Mouse (Mus musculus) intestine, embryonic 15.5 days (tissue): ENCODE results near the gene Gm20388. TPM values are rescaled to one million over a fixed set of nuclear protein-coding genes. Genes with fewer than 3 reads are reported as not detected.
A peak's percentile ranks its signal among the peaks of the same experiment; 100 is the strongest.

ENCODE experiments used
- ATAC-seq: fragments of 200-750 bp; cut with Nextera tagmentation; 2 replicates; pipeline ENCODE4 v1.8.0; 2017; ENCODE audit warnings: moderate TSS enrichment, moderate library complexity
- H3K27ac ChIP-seq: fragments of 300-500 bp; sonication (generic); 2 replicates; pipeline ENCODE4 v1.5.1; 2015; ENCODE audit warnings: mild to moderate bottlenecking, inconsistent platforms
- H3K27me3 ChIP-seq: fragments of 300-500 bp; sonication (generic); replicated peaks from 2 replicates; pipeline ENCODE4 v1.6.1; 2015; ENCODE audit warnings: inconsistent platforms
- H3K36me3 ChIP-seq: fragments of 300-500 bp; sonication (generic); 2 replicates; pipeline ENCODE4 v1.6.1; 2015; ENCODE audit warnings: inconsistent platforms
- H3K4me1 ChIP-seq: fragments of 300-500 bp; sonication (generic); replicated peaks from 2 replicates; pipeline ENCODE4 v1.6.1; 2015; ENCODE audit warnings: inconsistent platforms
- H3K4me2 ChIP-seq: fragments of 300-500 bp; sonication (generic); replicated peaks from 2 replicates; pipeline ENCODE4 v1.6.1; 2015; ENCODE audit warnings: mild to moderate bottlenecking, inconsistent platforms
- H3K4me3 ChIP-seq: fragments of 300-500 bp; sonication (generic); replicated peaks from 2 replicates; pipeline ENCODE4 v1.5.1; 2015; ENCODE audit warnings: inconsistent platforms
- H3K9ac ChIP-seq: fragments of 300-500 bp; sonication (generic); 2 replicates; pipeline ENCODE4 v1.6.1; 2015; ENCODE audit warnings: inconsistent platforms
- H3K9me3 ChIP-seq: fragments of 300-500 bp; sonication (generic); 2 replicates; pipeline ENCODE4 v1.6.1; 2016; ENCODE audit warnings: inconsistent platforms
- WGBS: fragments of 180-500 bp; shearing (Covaris S2); methylation state at CpG from one replicate; pipeline ENCODE4 v1.1.7; 2015; 5-methylcytosine and 5-hydroxymethylcytosine counted together
- polyA plus RNA-seq: library from polyadenylated mRNA; unstranded; fragments of >200 nt; fragmentation: Nextera tagmentation; extraction: Ambion mirVana; gene quantifications from 2 replicates; pipeline ENCODE4 v1.2.1, GENCODE M21; 2015

Gm20388 gene
- polyA plus RNA-seq, 1 experiment from 2014 or later = not detected

DNA sequence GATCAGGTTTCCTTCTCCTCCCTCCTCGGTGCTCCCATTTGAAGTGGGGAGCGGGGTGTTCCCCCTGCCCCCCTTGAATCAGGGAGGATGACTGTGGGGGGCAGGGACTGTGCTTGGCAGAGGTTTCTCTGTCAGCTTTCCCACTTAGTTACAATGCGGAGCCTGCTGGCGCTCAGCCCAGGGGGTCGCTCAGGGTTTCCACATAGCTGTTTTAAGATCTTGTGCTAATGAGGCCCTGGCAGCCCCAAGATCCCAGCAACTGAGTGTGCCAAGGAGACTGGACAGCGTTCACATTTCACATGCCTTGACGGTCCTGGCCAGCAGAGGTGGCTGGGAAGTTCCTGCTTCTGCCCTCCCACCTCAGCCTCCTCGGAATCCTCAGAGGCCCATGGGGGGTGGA lies 555.1 kb downstream of the Gm20388 start:
- H3K9ac ChIP-seq = no peak overlapping the region
- H3K4me1 ChIP-seq = peaks cover 32% of the 10 kb centered on the region
- H3K27me3 ChIP-seq = no peaks in the 10 kb centered on the region
- no peak overlapping the region for H3K4me3 ChIP-seq
- WGBS = 31% methylated on average over 8 of the region's 8 CpGs
- H3K36me3 ChIP-seq = no peaks in the 10 kb centered on the region
- no peaks in the 10 kb centered on the region for H3K9me3 ChIP-seq
- no peak overlapping the region for H3K4me2 ChIP-seq
- H3K27ac ChIP-seq = 0 out of 2 replicates have a peak overlapping the region, but pooled peaks have one; percentile 17
- peak; percentile 7; the same call in 1 of the 2 replicates for ATAC-seq

DNA sequence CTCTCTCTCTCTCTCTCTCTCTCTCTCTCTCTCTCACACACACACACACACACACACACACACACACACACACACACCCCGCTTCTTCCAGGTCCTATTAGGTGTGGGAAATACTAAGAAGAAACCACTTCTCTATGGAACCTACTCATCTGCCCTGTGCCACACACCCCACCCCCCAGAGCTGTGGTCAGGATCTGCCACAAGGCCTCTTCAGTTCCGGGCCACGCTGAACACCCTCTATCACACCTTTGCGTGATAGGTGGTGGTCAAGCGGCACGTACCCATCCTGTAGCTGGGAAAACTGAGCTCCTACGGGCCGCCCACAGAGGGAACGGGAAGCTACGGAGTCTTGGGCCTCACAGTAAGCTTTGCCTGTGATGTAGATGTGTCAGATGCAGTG lies 555.6 kb downstream of the Gm20388 start:
- WGBS = 77% methylated on average over 10 of the region's 10 CpGs
- H3K4me3 ChIP-seq = no peak overlapping the region
- H3K9ac ChIP-seq = no peak overlapping the region
- H3K4me2 ChIP-seq = no peak overlapping the region
- H3K27me3 ChIP-seq = no peaks in the 10 kb centered on the region
- ATAC-seq = no peak
- H3K36me3 ChIP-seq = no peaks in the 10 kb centered on the region
- H3K27ac ChIP-seq = no peak overlapping the region
- H3K4me1 ChIP-seq = peaks cover 32% of the 10 kb centered on the region
- no peaks in the 10 kb centered on the region for H3K9me3 ChIP-seq

DNA sequence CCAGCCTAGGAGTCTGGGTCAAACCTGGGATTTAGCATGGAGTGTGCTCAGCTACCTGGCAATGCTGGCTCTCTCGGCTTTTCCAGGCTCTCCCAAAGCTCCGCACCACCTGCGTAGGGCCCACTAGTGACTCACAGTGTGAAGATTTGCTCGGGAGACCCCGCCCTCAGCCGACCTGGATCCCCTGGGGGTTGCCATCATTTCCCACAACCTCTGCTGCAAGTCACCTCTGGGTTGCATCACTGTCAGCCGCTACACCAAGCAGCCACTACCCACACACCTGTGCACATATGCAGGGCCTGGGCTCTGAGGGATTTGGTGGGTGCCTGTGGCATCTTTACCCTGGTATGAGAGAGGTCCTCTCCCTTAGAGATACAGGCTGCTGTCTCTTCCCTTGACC lies 557.0 kb downstream of the Gm20388 start:
- 90% methylated on average over 7 of the region's 7 CpGs for WGBS
- H3K9me3 ChIP-seq = no peaks in the 10 kb centered on the region
- H3K4me2 ChIP-seq = no peak overlapping the region
- no peaks in the 10 kb centered on the region for H3K27me3 ChIP-seq
- H3K36me3 ChIP-seq = no peaks in the 10 kb centered on the region
- H3K9ac ChIP-seq = no peak overlapping the region
- no peak overlapping the region for H3K4me3 ChIP-seq
- peaks cover 30% of the 10 kb centered on the region for H3K4me1 ChIP-seq
- ATAC-seq = no peak
- no peak overlapping the region for H3K27ac ChIP-seq

DNA sequence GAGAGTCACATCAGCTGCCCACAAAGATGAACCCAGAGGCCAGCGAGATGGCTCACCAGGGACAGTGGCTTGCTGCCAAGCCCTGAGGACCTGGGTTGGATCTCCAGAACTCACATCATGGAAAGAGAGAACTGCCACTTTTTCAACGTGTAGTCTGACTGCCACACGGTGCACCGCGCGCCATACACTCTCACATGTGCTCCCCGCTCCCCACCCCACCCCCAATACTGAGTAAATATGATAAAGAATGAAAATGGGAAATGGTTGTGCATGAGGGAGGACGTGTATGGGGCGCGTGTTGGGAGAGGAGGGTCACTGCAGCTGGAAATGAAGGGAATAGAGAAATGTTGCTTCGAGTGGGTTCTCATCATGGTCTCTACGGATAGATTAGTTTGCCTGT lies 559.5 kb downstream of the Gm20388 start:
- H3K4me1 ChIP-seq = peaks cover 38% of the 10 kb centered on the region
- no peak for ATAC-seq

DNA sequence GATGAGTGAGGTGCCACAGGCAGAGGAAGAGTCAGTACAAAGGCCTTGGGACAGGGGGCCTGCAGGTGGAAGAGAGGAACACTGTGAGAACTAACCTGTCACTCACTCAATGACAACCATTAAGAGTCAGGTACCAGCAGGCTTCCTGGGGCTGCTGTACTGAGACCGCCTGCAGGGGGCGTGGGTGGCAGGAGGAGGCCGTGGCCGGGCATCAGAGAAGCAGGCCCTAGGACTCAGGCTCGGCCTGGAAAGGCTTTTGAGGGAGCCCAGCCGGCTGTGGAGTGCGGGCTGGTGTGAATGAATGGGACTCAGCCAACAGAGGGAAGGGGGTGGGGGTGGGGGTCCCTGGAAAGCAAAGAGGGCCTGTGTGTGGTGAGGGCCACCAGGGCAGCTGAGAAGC lies 560.5 kb downstream of the Gm20388 start:
- ATAC-seq = no peak
- Histone ChIP-seq H3K27me3 (peaks cover 4% of the 10 kb centered on the region; the same call in 1 of the 2 replicates), H3K9me3 (no peaks in the 10 kb centered on the region), H3K36me3 (no peaks in the 10 kb centered on the region), H3K9ac (no peak overlapping the region), H3K4me2 (no peak overlapping the region), H3K27ac (no peak overlapping the region), H3K4me3 (no peak overlapping the region), H3K4me1 (peaks cover 37% of the 10 kb centered on the region)
- WGBS = 17% methylated on average over 7 of the region's 7 CpGs

More for the DNA sequence above, 559.5 kb downstream of the Gm20388 start:
- Histone ChIP-seq H3K36me3 (no peaks in the 10 kb centered on the region), H3K27me3 (peaks cover 4% of the 10 kb centered on the region; the same call in 1 of the 2 replicates), H3K4me3 (no peak overlapping the region), H3K9ac (no peak overlapping the region), H3K4me2 (no peak overlapping the region), H3K9me3 (no peaks in the 10 kb centered on the region), H3K27ac (no peak overlapping the region)
- 86% methylated on average over 12 of the region's 12 CpGs for WGBS

DNA sequence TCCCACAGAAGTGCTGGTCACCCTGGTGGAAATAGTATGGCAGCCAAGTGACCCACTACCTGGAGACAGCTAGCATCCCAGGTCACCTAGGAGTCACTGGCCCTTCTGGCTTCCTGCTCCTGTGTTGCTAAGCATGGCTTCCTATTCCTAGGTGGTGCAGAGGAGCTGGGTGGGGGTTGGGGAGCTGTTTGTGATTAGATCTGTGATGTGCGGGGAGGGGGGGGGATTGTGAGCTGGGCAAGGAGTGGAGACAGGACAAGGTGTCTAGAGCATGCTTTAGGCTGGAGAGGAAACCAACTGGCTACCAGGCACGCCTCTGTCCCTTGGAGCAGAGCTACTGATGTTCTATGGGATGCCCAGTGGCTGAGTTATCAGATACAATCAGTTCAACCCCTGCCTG lies 561.1 kb downstream of the Gm20388 start:
- Histone ChIP-seq H3K4me3 (no peak overlapping the region), H3K36me3 (no peaks in the 10 kb centered on the region), H3K27me3 (peaks cover 4% of the 10 kb centered on the region; the same call in 1 of the 2 replicates), H3K27ac (no peak overlapping the region), H3K4me2 (no peak overlapping the region), H3K9me3 (no peaks in the 10 kb centered on the region), H3K4me1 (peaks cover 40% of the 10 kb centered on the region), H3K9ac (no peak overlapping the region)
- WGBS = 61% methylated on average over 2 of the region's 2 CpGs
- no peak for ATAC-seq

DNA sequence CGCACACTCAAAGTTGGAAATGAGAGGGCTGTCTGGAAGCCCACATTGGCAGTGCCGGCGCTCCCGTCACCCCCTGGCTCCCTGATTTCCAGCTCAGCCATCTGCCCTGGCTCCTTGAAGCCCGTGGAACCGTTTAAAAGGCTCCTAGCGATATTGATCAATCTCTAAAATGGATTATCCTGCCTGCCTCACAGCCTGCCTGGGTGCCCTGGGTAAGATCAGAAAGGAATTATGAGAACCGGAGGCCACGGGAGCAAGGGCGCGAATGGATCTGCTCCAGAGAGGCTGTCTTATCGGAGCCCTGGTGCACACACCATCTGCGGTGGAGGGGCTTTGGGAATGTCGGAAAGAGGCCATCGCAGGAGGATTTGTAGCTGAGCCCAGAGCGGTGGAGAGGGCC lies 561.6 kb downstream of the Gm20388 start:
- 34% methylated on average over 16 of the region's 16 CpGs for WGBS
- H3K9ac ChIP-seq = no peak overlapping the region
- no peak overlapping the region for H3K4me3 ChIP-seq
- no peak overlapping the region for H3K27ac ChIP-seq
- H3K9me3 ChIP-seq = no peaks in the 10 kb centered on the region
- ATAC-seq = no peak
- H3K36me3 ChIP-seq = no peaks in the 10 kb centered on the region
- no peak overlapping the region for H3K4me2 ChIP-seq
- H3K27me3 ChIP-seq = peaks cover 4% of the 10 kb centered on the region; the same call in 1 of the 2 replicates
- peaks cover 45% of the 10 kb centered on the region for H3K4me1 ChIP-seq

DNA sequence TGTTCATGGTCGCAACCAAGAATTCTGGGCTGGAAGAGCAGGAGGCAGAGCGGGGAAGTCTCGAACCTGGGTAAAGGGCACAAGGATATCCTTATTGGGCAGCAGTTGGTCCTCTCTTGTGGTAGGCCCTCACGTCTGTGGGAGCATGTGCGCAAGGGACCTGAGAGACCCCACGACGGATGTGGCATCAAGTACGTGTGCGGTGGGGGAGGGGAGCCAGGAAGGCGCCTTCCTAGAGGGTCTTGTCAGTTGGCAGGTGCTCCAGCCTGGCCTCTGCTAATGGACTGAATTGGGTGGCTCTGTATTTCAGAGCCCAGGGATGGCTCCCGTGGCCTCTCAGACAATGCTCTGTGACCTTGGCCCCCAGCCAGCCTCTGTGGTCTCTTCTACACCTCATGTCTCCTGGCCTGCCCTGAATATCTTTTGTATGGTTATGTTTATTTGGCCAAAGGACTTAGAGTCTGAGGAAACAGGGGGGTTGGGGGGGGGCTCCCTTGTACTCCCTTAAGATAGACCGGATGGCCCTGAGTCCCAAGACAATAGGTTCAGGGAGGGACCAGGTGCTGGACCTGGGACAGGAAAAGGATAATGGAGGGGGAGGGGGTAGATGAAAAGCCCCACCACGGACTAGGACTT lies 563.2 kb downstream of the Gm20388 start:
- no peak for ATAC-seq
- no peak overlapping the region for H3K27ac ChIP-seq
- no peaks in the 10 kb centered on the region for H3K36me3 ChIP-seq
- H3K4me2 ChIP-seq = no peak overlapping the region
- H3K27me3 ChIP-seq = peaks cover 4% of the 10 kb centered on the region; the same call in 1 of the 2 replicates
- no peak overlapping the region for H3K9ac ChIP-seq
- H3K4me3 ChIP-seq = no peak overlapping the region
- H3K4me1 ChIP-seq = peaks cover 45% of the 10 kb centered on the region
- WGBS = 84% methylated on average over 13 of the region's 13 CpGs
- no peaks in the 10 kb centered on the region for H3K9me3 ChIP-seq

DNA sequence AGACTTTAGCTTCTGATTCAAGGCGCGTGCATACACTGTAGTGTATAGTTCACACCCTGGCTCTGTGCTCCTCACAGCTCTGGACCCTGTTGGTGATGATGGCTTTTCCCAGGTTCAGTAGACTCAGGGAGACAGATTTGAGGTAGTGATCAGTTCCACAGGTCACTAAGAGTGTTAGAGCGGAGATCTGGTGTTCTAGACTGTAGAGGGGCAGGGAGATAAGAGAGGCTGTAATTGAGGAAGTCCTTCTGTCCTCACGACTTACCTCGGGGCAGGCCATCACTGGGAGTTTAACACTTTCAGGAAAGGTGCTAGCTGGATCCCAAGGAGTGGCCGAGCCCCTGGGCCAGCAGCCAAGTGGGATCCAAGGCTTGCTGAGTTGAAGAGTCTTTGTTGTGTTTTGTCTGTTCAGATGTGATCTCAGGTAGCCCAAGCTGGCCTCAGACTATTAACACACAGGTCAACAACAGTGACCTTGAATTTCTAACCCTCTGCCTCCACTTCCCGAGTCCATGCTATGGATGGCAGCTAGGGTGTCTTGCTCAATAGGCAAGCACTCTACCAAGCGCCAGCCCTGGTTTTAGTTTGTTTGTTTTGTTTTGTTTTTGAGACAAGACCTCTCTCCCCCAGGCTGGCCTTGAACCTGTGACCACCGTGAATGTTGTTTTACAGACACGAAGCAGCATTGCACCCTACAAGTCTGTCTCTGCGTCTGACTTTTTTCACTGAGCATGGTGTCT lies 564.0 kb downstream of the Gm20388 start:
- H3K27me3 ChIP-seq = peaks cover 4% of the 10 kb centered on the region; the same call in 1 of the 2 replicates
- H3K9me3 ChIP-seq = no peaks in the 10 kb centered on the region
- no peaks in the 10 kb centered on the region for H3K36me3 ChIP-seq
- no peak overlapping the region for H3K27ac ChIP-seq
- ATAC-seq = 0 out of 2 replicates have a peak, but pooled peaks have one; percentile 0
- peaks cover 45% of the 10 kb centered on the region for H3K4me1 ChIP-seq
- H3K9ac ChIP-seq = no peak overlapping the region
- H3K4me3 ChIP-seq = no peak overlapping the region
- 65% methylated on average over 11 of the region's 11 CpGs for WGBS
- 0 out of 2 replicates have a peak overlapping the region, but pooled peaks have one; percentile 0 for H3K4me2 ChIP-seq

DNA sequence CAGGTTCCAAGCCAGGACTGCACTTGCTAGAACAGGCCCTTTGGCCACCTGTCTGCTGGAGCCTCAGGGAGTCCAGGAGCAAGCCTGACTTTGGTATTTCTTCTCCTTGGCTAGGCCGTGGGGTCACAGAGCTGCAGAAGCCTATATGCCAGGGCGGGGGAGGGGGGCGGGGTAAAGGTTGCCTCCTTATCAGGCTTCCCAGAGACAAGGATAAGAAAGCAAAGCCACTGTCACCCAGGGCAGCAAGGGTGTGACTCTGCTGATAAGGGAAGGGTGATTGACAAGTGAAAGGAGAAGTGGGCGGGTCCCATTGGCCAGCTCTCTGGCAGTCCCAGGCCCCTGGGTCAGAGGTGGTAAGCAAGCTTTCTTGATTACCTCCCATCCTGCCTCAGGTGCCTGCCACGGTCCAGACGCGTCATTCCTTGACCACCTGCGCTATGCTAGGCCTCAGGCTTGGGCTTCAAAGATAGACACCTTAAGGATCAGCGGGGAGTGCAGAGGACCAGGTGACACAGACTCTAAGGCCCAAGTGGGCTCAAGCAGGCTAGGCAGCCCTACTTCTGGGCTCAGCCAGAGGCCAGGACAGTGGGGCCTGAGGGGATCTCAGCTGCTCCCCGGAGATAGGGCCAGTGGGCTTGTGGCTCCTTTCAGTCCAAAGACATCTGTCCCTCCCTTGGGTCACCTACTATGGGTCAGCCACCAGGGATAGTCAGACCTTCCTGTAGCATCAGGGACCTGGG lies 565.0 kb downstream of the Gm20388 start:
- 0 out of 2 replicates have a peak overlapping the region, but pooled peaks have one; percentile 0 for H3K4me2 ChIP-seq
- ATAC-seq = peak; percentile 85
- no peak overlapping the region for H3K4me3 ChIP-seq
- H3K27me3 ChIP-seq = peaks cover 4% of the 10 kb centered on the region; the same call in 1 of the 2 replicates
- H3K4me1 ChIP-seq = peaks cover 45% of the 10 kb centered on the region
- 58% methylated on average over 10 of the region's 10 CpGs for WGBS
- no peak overlapping the region for H3K27ac ChIP-seq
- no peaks in the 10 kb centered on the region for H3K9me3 ChIP-seq
- no peak overlapping the region for H3K9ac ChIP-seq
- no peaks in the 10 kb centered on the region for H3K36me3 ChIP-seq

DNA sequence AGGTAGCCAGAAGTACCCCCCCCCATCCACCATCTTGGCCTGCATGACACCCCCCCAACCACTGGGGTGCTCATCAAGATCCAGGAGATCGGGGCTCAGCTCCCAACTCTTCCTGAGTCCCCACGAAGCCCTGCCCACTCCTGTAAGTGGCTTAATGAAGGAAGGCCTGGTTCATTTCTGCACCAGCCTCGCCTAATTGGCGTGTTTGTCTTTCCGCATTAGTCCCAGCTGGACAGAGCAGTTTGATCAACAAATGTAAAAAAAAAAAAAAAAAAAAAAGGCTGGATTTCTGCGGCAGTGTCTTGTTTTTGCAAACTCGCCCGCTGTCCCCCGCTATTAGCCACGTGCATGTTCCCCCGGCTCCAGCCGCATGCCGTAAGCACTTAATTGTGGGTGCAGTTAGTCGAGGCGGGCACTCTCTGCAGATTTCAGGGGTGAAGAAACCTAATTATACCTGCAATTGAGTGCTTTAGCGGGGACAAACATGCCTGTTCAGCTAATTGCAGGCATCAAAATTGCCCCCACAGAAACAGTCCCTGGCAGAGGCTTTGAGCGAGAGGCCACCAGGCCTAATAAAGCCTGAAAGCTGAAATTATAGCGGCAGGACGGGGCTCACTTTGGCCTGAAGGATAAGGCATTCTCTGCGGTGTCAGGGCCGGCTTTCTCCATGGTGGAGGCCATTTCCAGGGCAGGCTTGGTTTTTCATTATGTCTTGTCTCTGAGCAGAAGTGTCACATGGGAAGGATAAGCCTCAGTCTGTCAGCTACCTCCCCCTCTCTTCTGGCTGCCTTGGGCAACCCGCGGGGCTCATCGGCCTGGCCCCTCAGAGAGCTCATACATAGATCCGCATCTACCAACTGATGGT lies 566.3 kb downstream of the Gm20388 start:
- Histone ChIP-seq H3K9me3 (no peaks in the 10 kb centered on the region), H3K4me1 (peaks cover 39% of the 10 kb centered on the region), H3K36me3 (no peaks in the 10 kb centered on the region), H3K27ac (peak overlapping the region; percentile 46; the same call in 1 of the 2 replicates), H3K4me3 (no peak overlapping the region), H3K4me2 (no peak overlapping the region), H3K27me3 (peaks cover 4% of the 10 kb centered on the region; the same call in 1 of the 2 replicates), H3K9ac (no peak overlapping the region)
- WGBS = 59% methylated on average over 25 of the region's 25 CpGs
- no peak for ATAC-seq
